Mouse (Mus musculus) thymus, postnatal 25 days (tissue): ENCODE measurements around the gene Nkapd1.

Experiments
- DNase-seq: peaks from one replicate; pipeline ENCODE4 v3.0.0; 2022

The Nkapd1 gene

GRCm38 (mm10) chr9:50596973-50597372, 20.3 kb downstream of the Nkapd1 start:
- no peak for DNase-seq

- DNase-seq: no peak
These were observed 22.4 kb downstream of the Nkapd1 start for GRCm38 (mm10) chr9:50594794-50595417.

GRCm38 (mm10) chr9:50593544-50593943, 23.7 kb downstream of the Nkapd1 start:
- DNase-seq: peak; percentile 51

GRCm38 (mm10) chr9:50592955-50593354, 24.3 kb downstream of the Nkapd1 start:
- DNase-seq: no peak

GRCm38 (mm10) chr9:50590856-50591518, 26.3 kb downstream of the Nkapd1 start:
- no peak for DNase-seq

- DNase-seq: no peak
These were observed 30.3 kb downstream of the Nkapd1 start for GRCm38 (mm10) chr9:50586955-50587354.

- DNase-seq: no peak
These were observed 32.0 kb downstream of the Nkapd1 start for GRCm38 (mm10) chr9:50585145-50585818.

- no peak for DNase-seq
These were observed 36.9 kb downstream of the Nkapd1 start for GRCm38 (mm10) chr9:50580370-50580769.

- no peak for DNase-seq
These were observed 47.4 kb downstream of the Nkapd1 start for GRCm38 (mm10) chr9:50569599-50570525.

GRCm38 (mm10) chr9:50567881-50568280, 49.4 kb downstream of the Nkapd1 start:
- DNase-seq: no peak

GRCm38 (mm10) chr9:50567372-50567771, 49.9 kb downstream of the Nkapd1 start:
- DNase-seq: no peak

GRCm38 (mm10) chr9:50565940-50566339, 51.3 kb downstream of the Nkapd1 start:
- DNase-seq: no peak

- no peak for DNase-seq
These were observed 52.1 kb downstream of the Nkapd1 start for GRCm38 (mm10) chr9:50565173-50565572.

GRCm38 (mm10) chr9:50561918-50562360, 55.3 kb downstream of the Nkapd1 start:
- DNase-seq: no peak

GRCm38 (mm10) chr9:50561145-50561917, 55.9 kb downstream of the Nkapd1 start, which contains the start of gene Tex12:
Gene Tex12, minus strand, starts transcription at chr9:50561325.
- DNase-seq: no peak
